Mouse (Mus musculus) intestine, embryonic 15.5 days (tissue): Measurements from ENCODE around the gene Pfn1. TPM values are rescaled to one million over a fixed set of nuclear protein-coding genes. Genes with fewer than 3 reads are reported as not detected.

Experiments used
- ATAC-seq: fragments of 200-750 bp; cut with Nextera tagmentation; 2 replicates; pipeline ENCODE4 v1.8.0; 2017; ENCODE audit warnings: moderate TSS enrichment, moderate library complexity
- H3K27ac ChIP-seq: fragments of 300-500 bp; sonication (generic); 2 replicates; pipeline ENCODE4 v1.5.1; 2015; ENCODE audit warnings: mild to moderate bottlenecking, inconsistent platforms
- H3K27me3 ChIP-seq: fragments of 300-500 bp; sonication (generic); replicated peaks from 2 replicates; pipeline ENCODE4 v1.6.1; 2015; ENCODE audit warnings: inconsistent platforms
- H3K36me3 ChIP-seq: fragments of 300-500 bp; sonication (generic); 2 replicates; pipeline ENCODE4 v1.6.1; 2015; ENCODE audit warnings: inconsistent platforms
- H3K4me1 ChIP-seq: fragments of 300-500 bp; sonication (generic); replicated peaks from 2 replicates; pipeline ENCODE4 v1.6.1; 2015; ENCODE audit warnings: inconsistent platforms
- H3K4me2 ChIP-seq: fragments of 300-500 bp; sonication (generic); replicated peaks from 2 replicates; pipeline ENCODE4 v1.6.1; 2015; ENCODE audit warnings: mild to moderate bottlenecking, inconsistent platforms
- H3K4me3 ChIP-seq: fragments of 300-500 bp; sonication (generic); replicated peaks from 2 replicates; pipeline ENCODE4 v1.5.1; 2015; ENCODE audit warnings: inconsistent platforms
- H3K9ac ChIP-seq: fragments of 300-500 bp; sonication (generic); 2 replicates; pipeline ENCODE4 v1.6.1; 2015; ENCODE audit warnings: inconsistent platforms
- H3K9me3 ChIP-seq: fragments of 300-500 bp; sonication (generic); 2 replicates; pipeline ENCODE4 v1.6.1; 2016; ENCODE audit warnings: inconsistent platforms
- WGBS: fragments of 180-500 bp; shearing (Covaris S2); methylation state at CpG from one replicate; pipeline ENCODE4 v1.1.7; 2015; 5-methylcytosine and 5-hydroxymethylcytosine counted together
- polyA plus RNA-seq: library from polyadenylated mRNA; unstranded; fragments of >200 nt; fragmentation: Nextera tagmentation; extraction: Ambion mirVana; gene quantifications from 2 replicates; pipeline ENCODE4 v1.2.1, GENCODE M21; 2015

The Pfn1 gene
- polyA plus RNA-seq, 1 experiment from 2014 or later, result 2,325 TPM

DNA sequence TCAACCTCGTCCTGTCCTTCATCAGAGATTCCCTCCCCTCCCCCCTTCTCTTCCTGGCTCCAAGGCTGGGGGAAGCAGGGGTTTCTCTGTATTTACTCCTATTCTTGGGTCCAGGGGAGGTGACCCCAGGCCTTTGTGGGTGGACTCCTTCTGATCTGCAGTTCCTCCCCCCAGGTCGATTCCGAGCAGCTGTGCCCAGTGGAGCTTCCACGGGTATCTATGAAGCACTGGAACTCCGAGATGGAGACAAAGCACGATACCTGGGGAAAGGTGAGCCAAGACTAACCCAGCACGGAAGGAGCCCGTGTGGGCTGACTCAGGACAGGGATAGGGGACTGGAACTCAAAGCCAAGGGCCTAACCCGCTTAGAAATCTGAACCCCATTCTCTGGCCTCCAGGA is 3.5 kb upstream of the Pfn1 start:
- WGBS, result 60% methylated on average over 9 of the region's 9 CpGs
- Histone ChIP-seq H3K4me2 (0 out of 2 replicates have a peak overlapping the region, but pooled peaks have one; percentile 10), H3K9ac (peak overlapping the region; percentile 18; the same call in 1 of the 2 replicates)

DNA sequence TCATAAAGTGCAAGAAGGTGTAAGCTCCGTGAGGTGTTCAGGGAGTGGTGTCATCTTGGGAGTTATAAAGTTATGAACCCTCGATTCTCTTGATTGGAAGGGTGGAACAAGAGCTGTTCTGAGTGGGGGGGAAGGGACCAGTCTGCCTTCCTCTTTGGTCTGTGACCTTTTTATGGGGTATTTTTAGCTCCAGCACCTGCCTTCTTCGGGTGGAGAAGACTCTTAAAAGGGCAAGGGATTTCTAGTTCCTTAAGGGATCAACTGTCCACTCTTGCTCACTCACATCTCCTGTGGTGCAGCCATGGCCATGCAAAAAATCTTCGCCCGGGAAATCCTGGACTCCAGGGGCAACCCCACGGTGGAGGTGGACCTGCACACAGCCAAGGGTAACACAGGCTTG is 3.1 kb upstream of the Pfn1 start:
- H3K36me3 ChIP-seq, result peaks cover 12% of the 10 kb centered on the region
- H3K4me2 ChIP-seq, result 0 out of 2 replicates have a peak overlapping the region, but pooled peaks have one; percentile 10
- WGBS, result 43% methylated on average over 6 of the region's 6 CpGs
- H3K4me3 ChIP-seq, result no peak overlapping the region
- H3K9ac ChIP-seq, result 0 out of 2 replicates have a peak overlapping the region, but pooled peaks have one; percentile 18
- H3K4me1 ChIP-seq, result peaks cover 32% of the 10 kb centered on the region
- no peaks in the 10 kb centered on the region for H3K27me3 ChIP-seq
- no peak overlapping the region for H3K27ac ChIP-seq
- no peaks in the 10 kb centered on the region for H3K9me3 ChIP-seq
- ATAC-seq, result no peak

More for the DNA sequence above, 3.5 kb upstream of the Pfn1 start:
- ATAC-seq, result no peak
- peaks cover 31% of the 10 kb centered on the region for H3K4me1 ChIP-seq
- no peak overlapping the region for H3K4me3 ChIP-seq
- H3K27me3 ChIP-seq, result no peaks in the 10 kb centered on the region
- no peak overlapping the region for H3K27ac ChIP-seq
- peaks cover 13% of the 10 kb centered on the region for H3K36me3 ChIP-seq
- no peaks in the 10 kb centered on the region for H3K9me3 ChIP-seq

DNA sequence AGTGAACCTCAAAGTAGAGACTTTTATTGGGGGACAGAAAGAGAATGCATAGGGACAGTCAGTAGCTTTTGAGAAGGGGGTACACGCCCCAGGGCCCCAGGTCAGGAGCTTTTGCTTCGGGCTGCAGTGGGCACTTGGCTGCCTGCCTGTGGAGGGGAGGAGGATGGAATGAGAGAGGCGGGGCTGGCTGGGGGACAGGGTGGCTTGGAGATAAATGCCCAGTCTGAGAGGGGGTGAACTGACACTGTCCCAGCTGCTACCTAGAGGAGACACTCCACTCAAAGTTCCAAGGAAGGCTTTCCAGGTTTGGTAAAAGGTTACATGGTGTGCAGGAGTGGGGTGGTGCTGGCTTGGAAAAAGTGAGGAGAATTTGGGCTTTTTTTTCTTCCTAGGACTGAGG is 2.5 kb upstream of the Pfn1 start, which contains the start of gene Eno3:
Eno3 (plus strand) TSS at position 239 of the 400 bp plus-strand sequence.
- Histone ChIP-seq H3K9ac (peak within 1 kb of the TSS; percentile 98), H3K27me3 (no peaks in the 10 kb centered on the region), H3K4me1 (peaks cover 37% of the 10 kb centered on the region), H3K36me3 (peaks cover 15% of the 10 kb centered on the region), H3K27ac (peak within 1 kb of the TSS; percentile 99), H3K4me3 (peak within 1 kb of the TSS; percentile 99), H3K9me3 (no peaks in the 10 kb centered on the region), H3K4me2 (peak within 1 kb of the TSS; percentile 87)
- 26% methylated on average over 3 of the region's 3 CpGs for WGBS
- ATAC-seq, result no peak

DNA sequence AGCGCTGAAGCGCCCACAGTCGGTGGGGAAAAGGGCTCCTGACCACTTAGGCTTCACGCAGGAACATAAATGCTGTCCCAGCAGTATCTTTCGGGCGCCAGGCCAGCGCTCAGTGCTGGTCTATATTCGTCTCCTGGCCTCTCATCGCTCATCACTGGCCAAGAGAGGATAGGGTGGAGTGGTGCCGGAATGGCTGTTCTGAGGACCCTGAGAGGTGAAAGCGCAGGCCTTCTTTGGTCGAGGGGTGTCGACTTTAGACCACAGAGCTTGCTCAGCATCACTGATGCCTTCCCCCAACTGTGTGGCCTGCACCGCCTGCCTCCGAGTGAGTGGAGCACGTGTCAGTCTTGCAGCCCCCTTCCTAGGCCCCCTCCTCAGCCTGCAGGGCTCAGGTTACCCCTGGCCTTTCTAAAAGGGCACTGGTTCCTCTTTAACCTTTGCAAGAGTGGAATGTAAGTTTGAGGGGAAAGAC is 2.0 kb upstream of the Pfn1 start:
- Histone ChIP-seq H3K9ac (peak overlapping the region; percentile 98), H3K36me3 (peaks cover 18% of the 10 kb centered on the region), H3K27me3 (no peaks in the 10 kb centered on the region), H3K9me3 (no peaks in the 10 kb centered on the region), H3K4me3 (peak overlapping the region; percentile 99), H3K4me2 (peak overlapping the region; percentile 87), H3K27ac (peak overlapping the region; percentile 99), H3K4me1 (peaks cover 41% of the 10 kb centered on the region)
- WGBS, result 13% methylated on average over 16 of the region's 16 CpGs
- ATAC-seq, result no peak

DNA sequence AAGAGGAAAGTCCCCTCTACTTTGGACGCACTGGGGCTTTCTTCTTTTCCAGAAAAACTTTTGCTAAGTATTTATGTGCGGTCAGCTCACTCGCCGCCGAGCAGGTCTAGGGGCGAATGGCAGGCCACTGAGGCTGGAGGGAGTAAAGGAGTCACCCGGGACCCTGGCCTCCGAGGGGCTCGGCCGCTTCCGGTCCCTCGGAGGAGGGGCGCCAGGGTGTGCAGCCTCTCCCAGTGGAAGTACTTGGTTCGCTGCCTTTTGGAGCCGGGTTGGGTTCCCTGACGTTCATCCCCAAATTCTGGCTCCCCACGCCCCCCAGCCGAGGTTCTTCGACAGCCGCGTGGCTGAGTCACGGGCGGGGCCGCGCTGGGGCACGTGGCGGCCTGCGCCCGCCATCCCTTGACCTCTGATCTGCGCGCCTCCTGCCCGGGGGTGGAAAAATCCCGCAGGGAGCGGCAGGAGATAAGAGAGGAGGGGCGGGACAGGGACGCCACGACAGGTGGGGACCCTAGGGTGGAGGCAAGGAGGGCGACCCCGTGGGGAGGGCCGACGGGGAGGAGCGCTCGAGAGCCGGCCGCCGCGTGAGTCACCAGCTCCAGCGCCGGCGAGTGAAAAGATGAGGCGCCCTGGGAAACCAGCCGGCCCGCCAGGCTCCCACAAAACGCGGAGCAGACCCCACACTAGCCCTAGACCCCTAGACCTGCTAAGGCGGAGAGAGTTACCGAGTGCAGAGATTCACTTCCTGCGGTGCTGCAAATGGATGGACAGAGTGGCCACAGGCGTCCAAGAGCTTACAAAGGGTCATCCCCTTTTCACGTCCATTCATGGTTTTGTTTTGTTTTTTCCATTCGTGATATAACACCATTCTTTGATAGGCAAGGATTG is 1.4 kb upstream of the Pfn1 start:
- WGBS, result under 1% methylated on average over 61 of the region's 61 CpGs
- H3K27me3 ChIP-seq, result no peaks in the 10 kb centered on the region
- H3K27ac ChIP-seq, result peak overlapping the region; percentile 99
- H3K9ac ChIP-seq, result peak overlapping the region; percentile 98
- H3K9me3 ChIP-seq, result no peaks in the 10 kb centered on the region
- H3K36me3 ChIP-seq, result peaks cover 22% of the 10 kb centered on the region
- H3K4me2 ChIP-seq, result peak overlapping the region; percentile 87
- peak; percentile 39 for ATAC-seq
- H3K4me3 ChIP-seq, result peak overlapping the region; percentile 99
- peaks cover 47% of the 10 kb centered on the region for H3K4me1 ChIP-seq

DNA sequence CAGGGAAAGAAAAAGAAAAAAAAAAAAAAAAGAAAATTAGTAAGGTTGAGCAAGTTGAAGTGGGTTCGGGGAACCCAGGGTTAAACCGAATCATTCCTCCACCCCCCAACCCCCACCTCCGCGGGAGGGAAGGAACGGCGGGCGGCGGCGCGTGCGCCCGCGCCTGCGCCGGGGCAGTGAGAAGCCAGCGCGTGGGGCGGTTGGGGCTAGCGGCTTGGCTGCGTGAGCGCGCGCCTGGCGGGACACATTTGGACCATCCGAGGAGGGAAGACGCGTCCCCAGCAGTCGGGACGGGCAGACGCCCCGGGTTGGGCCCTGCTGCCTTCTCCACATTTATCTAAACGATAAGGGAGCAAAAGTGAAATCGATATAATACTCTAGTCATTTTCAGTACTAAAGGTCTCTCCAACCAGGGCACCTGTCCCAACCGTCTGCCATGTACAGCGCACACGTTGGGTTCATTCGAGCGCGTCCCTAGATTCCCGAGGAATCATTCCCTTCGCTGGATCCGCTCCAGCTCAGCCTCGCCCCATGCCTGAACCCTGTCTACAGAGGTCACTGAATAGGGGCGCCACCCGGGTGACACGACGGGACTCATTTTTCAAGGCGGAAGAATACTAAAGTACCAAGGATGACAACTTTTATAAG is 603 bp upstream of the Pfn1 start:
- H3K27me3 ChIP-seq, result no peaks in the 10 kb centered on the region
- under 1% methylated on average over 48 of the region's 48 CpGs for WGBS
- H3K9ac ChIP-seq, result peak overlapping the region; percentile 98
- peaks cover 52% of the 10 kb centered on the region for H3K4me1 ChIP-seq
- H3K27ac ChIP-seq, result peak overlapping the region; percentile 99
- H3K9me3 ChIP-seq, result no peaks in the 10 kb centered on the region
- peak; percentile 63 for ATAC-seq
- peak overlapping the region; percentile 87 for H3K4me2 ChIP-seq
- peaks cover 20% of the 10 kb centered on the region for H3K36me3 ChIP-seq
- peak overlapping the region; percentile 99 for H3K4me3 ChIP-seq

DNA sequence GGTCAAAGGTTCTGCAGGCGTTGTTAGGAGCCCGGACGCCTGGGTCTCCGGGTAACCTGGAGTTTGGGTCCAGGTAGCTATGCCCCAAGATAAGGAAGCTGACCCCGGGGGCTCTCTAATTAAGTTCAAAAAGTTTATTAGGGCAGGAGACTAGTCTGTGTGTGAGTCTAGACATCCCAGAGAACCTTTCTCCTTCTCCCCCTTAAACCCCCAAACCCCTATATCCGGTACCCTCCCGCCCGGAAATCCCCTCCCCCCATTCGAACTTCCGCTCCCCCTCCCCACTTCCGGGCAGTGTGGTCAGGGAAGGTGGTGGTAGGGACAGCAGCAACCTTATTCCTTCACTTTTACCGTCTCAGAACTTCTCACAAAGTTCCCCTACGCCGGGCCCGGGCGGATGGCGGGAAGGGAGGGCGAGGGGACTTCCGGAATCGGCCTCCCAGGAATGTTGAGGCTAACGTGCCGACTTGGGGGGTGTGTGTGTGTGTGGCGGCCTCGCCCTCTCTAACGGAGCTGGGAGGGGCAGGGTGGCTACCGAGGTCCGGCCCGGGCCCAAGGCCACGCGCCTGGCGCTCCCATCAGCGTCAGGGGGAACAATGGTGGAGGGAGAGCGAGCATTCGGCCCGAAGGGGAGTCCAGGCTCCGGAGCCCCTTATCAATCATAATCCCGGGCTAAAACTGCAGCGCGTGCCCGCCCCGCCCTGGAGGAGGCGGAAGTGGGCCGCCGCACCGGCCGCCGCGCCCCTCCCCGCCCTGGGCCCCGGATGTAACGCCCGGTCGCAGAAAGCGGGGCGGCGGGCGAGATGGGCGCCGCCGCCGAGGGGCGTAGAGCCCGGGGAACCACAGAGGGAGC is 873 bp downstream of the Pfn1 start:
- Histone ChIP-seq H3K36me3 (peaks cover 29% of the 10 kb centered on the region), H3K27me3 (no peaks in the 10 kb centered on the region), H3K9ac (peak overlapping the region; percentile 98), H3K4me3 (peak overlapping the region; percentile 99), H3K27ac (peak overlapping the region; percentile 99), H3K9me3 (no peaks in the 10 kb centered on the region), H3K4me2 (peak overlapping the region; percentile 87), H3K4me1 (peaks cover 61% of the 10 kb centered on the region)
- ATAC-seq, result peak; percentile 56
- under 1% methylated on average over 54 of the region's 63 CpGs for WGBS

DNA sequence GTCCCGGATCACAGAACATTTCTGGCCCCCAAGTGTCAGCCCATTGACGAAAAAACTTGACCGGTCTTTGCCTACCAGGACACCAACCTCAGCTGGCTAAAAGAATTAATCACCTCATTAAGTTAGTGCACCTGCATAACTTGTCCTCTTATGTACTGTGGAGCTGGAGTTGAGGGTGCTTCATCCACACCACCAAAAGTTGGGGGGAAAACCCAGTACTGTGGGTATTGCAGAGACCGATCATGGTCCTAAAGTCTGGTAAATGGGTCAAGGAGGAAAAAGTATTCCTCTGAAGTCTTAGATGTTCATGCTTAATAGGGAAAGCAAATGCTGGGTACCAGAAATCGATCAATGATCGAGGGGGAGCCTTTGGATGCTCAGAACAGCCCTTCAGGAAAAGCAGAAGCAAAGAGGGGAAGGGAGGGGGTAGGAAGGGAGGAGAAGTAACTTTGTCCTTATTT is 1.5 kb downstream of the Pfn1 start:
- ATAC-seq, result no peak

DNA sequence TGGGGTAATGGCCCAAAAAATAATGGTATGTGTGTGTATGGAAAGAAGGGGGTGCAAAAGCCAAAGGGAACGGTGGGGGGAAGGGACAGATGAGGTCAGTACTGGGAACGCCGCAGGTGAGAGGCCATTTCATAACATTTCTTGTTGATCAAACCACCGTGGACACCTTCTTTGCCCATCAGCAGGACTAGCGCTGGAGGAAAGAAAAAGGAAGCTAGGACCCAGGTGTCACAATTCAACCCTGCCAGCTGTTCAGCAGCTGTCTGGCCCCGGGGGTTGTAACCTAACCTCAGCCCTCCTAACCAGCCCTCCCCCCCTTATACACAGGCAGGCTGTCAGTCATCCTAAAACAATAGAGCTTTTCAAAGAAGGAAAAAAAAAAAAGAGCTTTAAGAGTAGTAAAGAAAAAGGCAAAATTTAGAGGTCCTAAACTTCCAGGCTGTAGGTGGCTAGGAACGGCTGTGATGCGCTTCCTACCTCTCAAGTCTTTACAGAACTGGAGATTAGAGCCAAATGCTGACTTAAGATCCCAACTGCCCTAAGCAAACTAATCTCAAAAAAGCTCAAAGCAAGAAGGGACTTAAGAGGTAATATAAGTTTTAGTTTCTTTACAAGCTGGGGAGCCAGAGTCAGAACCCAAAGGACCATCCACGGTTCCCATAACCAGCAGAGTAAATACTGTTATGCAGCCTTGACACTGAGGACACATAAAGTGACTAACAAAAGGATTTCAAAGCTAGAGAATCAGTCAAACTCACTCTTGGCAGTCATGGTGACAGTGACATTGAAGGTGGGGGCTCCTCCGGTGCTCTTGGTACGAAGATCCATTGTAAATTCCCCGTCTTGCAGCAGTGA is 2.2 kb downstream of the Pfn1 start:
- Histone ChIP-seq H3K4me1 (peaks cover 52% of the 10 kb centered on the region), H3K4me3 (peak overlapping the region; percentile 99), H3K27ac (peak overlapping the region; percentile 99), H3K27me3 (no peaks in the 10 kb centered on the region), H3K36me3 (peaks cover 29% of the 10 kb centered on the region), H3K9ac (peak overlapping the region; percentile 98), H3K9me3 (no peaks in the 10 kb centered on the region), H3K4me2 (peak overlapping the region; percentile 87)
- 44% methylated on average over 12 of the region's 12 CpGs for WGBS
- ATAC-seq, result no peak

More for the DNA sequence above, 1.5 kb downstream of the Pfn1 start:
- peak overlapping the region; percentile 99 for H3K27ac ChIP-seq
- H3K27me3 ChIP-seq, result no peaks in the 10 kb centered on the region
- H3K9me3 ChIP-seq, result no peaks in the 10 kb centered on the region
- WGBS, result 36% methylated on average over 6 of the region's 6 CpGs
- H3K36me3 ChIP-seq, result peaks cover 29% of the 10 kb centered on the region
- peak overlapping the region; percentile 87 for H3K4me2 ChIP-seq
- peak overlapping the region; percentile 99 for H3K4me3 ChIP-seq
- H3K9ac ChIP-seq, result peak overlapping the region; percentile 98
- H3K4me1 ChIP-seq, result peaks cover 58% of the 10 kb centered on the region

DNA sequence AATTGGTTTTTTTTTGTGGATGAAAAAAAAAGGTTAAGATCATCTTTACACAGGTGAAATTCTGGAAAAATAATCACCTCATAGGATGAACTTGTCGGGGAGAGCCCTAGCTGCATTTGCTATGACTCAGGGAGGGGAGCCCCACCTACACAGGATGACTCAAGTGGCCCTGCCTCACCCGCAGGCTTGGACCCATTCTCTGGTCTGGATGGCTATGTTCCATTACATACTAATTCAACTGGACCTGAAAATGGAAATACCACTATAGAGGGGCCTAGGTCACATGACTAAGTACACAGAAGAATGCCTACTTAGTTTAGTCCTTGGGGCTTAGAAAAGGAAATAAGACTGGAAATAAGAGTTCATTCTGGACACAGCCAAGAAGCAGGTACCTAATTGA is 3.1 kb downstream of the Pfn1 start:
- Histone ChIP-seq H3K9me3 (no peaks in the 10 kb centered on the region), H3K36me3 (peaks cover 29% of the 10 kb centered on the region), H3K27me3 (no peaks in the 10 kb centered on the region), H3K27ac (no peak overlapping the region), H3K4me3 (peak overlapping the region; percentile 12; the same call in 1 of the 2 replicates), H3K4me1 (peaks cover 43% of the 10 kb centered on the region), H3K4me2 (peak overlapping the region; percentile 87), H3K9ac (peak overlapping the region; percentile 18; the same call in 1 of the 2 replicates)
- ATAC-seq, result no peak
- 61% methylated on average over 2 of the region's 2 CpGs for WGBS
